Mouse (Mus musculus) midbrain, embryonic 12.5 days (tissue): ENCODE results near the gene Top1. TPM values are rescaled to one million over a fixed set of nuclear protein-coding genes. Genes with fewer than 3 reads are reported as not detected.

Experiments
- ATAC-seq: fragments of 200-750 bp; cut with Nextera tagmentation; 2 replicates; pipeline ENCODE4 v1.8.0; 2017; ENCODE audit warnings: low read depth, moderate TSS enrichment, moderate library complexity; ENCODE audit not compliant: low FRiP score
- H3K27ac ChIP-seq: fragments of 300-500 bp; sonication (generic); replicated peaks from 2 replicates; pipeline ENCODE4 v1.5.1; 2016; ENCODE audit warnings: mild to moderate bottlenecking
- H3K27me3 ChIP-seq: fragments of 300-500 bp; sonication (generic); 2 replicates; pipeline ENCODE4 v1.6.1; 2016; ENCODE audit warnings: mild to moderate bottlenecking
- H3K36me3 ChIP-seq: fragments of 300-500 bp; sonication (generic); 2 replicates; pipeline ENCODE4 v1.6.1; 2016
- H3K4me1 ChIP-seq: fragments of 300-500 bp; sonication (generic); 2 replicates; pipeline ENCODE4 v1.6.1; 2016
- H3K4me2 ChIP-seq: fragments of 300-500 bp; sonication (generic); replicated peaks from 2 replicates; pipeline ENCODE4 v1.6.1; 2016; ENCODE audit warnings: mild to moderate bottlenecking, moderate library complexity
- H3K4me3 ChIP-seq: fragments of 300-500 bp; sonication (generic); 2 replicates; pipeline ENCODE4 v1.5.1; 2016; ENCODE audit warnings: mild to moderate bottlenecking
- H3K9ac ChIP-seq: fragments of 300-500 bp; sonication (generic); replicated peaks from 2 replicates; pipeline ENCODE4 v1.6.1; 2016; ENCODE audit warnings: mild to moderate bottlenecking, moderate library complexity
- H3K9me3 ChIP-seq: fragments of 300-500 bp; sonication (generic); 2 replicates; pipeline ENCODE4 v1.6.1; 2016; ENCODE audit warnings: mild to moderate bottlenecking
- WGBS: fragments of 180-500 bp; shearing (Covaris S2); methylation state at CpG from one replicate; pipeline ENCODE4 v1.1.7; 2016; 5-methylcytosine and 5-hydroxymethylcytosine counted together
- polyA plus RNA-seq: library from polyadenylated mRNA; unstranded; fragments of >200 nt; fragmentation: Nextera tagmentation; extraction: Ambion mirVana; gene quantifications from 2 replicates; pipeline ENCODE4 v1.2.1, GENCODE M21; 2016

Gene Top1
- polyA plus RNA-seq, 1 experiment from 2014 or later, result 122 TPM

DNA sequence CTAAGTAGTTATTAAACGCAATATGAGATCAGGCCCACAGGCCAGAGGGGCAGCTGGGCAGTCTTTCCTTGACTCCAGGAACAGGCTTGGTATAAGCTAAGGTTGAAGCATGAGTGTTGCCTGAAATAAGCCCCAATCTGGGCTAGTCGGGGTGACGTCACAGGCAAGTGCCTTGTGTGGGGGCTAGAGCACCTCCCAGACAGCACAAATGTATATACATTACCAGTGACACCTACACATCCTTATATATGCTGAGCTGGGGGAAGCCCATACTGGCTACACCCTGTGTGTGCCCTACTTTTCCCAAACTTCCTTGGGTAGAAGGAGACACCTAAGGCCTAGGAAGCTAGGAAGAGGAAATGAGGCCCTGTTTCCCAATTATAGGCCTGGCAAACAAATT, 83.3 kb downstream of the Top1 start:
- peaks cover 17% of the 10 kb centered on the region for H3K36me3 ChIP-seq
- H3K4me1 ChIP-seq, result peaks cover 28% of the 10 kb centered on the region
- no peak overlapping the region for H3K4me2 ChIP-seq
- 0 out of 2 replicates have a peak, but pooled peaks cover 3% of the 10 kb centered on the region for H3K27me3 ChIP-seq
- no peak for ATAC-seq
- H3K9ac ChIP-seq, result no peak overlapping the region
- WGBS, result 88% methylated on average over 3 of the region's 3 CpGs
- H3K27ac ChIP-seq, result no peak overlapping the region
- no peak overlapping the region for H3K4me3 ChIP-seq
- H3K9me3 ChIP-seq, result no peaks in the 10 kb centered on the region

DNA sequence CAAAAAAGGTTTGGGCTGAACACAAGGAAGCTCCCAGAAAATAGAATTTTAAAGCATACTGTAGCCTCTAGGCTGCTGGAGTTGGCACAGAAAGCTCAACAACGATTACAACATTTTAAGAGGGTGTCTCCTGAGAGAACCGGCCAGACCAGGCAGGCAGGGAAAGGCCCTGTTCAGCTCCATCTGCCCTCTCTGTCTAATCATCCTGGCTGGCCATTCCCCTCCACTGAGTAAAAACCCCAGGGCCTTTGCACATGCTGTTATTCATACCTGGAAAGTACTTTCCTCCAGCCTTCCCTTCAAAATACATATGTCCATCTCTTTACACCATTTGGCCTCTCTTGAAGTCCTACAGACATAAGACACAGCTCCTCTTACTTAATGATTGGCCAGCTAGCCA, 83.7 kb downstream of the Top1 start:
- whole genome bisulfite sequencing, result 77% methylated on average over 2 of the region's 2 CpGs
- ATAC-seq, result no peak
- H3K4me3 ChIP-seq, result no peak overlapping the region

DNA sequence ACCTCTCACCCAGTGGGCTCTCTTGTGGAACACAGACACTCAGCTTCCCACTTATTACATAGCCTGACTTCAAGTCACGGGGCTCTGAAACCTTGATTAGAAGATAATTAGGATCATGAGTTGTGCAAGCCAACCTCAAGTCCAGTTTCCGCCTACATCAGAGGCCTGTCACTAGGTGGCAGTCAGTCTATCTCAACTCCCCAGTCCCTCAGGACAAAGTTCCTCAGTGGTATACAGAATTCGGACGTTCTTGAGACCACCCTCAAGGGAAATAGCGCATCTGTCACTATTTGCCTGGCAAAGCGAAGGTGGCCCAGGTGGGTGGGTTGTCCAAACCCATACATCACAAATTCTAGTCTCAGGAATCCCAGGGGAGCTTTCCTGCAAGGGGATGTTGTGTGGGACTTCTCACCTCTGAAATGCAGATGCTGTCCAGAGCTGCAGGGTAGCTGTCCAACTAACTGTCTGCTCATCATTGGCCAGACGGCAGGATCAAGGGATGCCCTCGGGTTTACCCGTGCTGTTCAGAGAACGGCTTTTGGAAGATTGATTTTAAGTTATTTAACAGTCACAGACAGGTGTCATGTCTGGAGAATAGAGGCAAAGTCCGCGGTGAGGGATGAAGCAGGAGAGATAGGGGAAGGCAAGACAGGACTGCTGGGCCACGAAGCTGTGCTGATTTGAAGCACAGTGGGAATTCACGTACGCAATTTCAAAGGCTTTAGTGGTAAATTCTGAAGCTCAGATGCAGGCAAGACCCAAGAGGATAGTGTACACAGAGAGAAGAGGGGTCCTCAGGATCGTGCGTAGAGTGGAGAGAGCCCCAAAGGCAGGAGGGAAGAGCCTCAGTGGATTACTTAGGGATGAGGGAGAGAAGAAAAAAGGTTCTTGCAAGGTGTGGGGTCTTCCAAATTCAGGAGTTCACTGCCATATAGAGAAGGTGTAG, 84.4 kb downstream of the Top1 start:
- H3K4me2 ChIP-seq, result peak overlapping the region; percentile 92
- H3K27ac ChIP-seq, result peak overlapping the region; percentile 98; the same call in 1 of the 2 replicates
- ATAC-seq, result no peak
- H3K4me1 ChIP-seq, result peaks cover 38% of the 10 kb centered on the region
- H3K9ac ChIP-seq, result peak overlapping the region; percentile 98; the same call in 1 of the 2 replicates
- H3K36me3 ChIP-seq, result peaks cover 17% of the 10 kb centered on the region
- H3K9me3 ChIP-seq, result no peaks in the 10 kb centered on the region
- WGBS, result 34% methylated on average over 17 of the region's 17 CpGs
- 0 out of 2 replicates have a peak, but pooled peaks cover 3% of the 10 kb centered on the region for H3K27me3 ChIP-seq
- peak overlapping the region; percentile 92 for H3K4me3 ChIP-seq

More for the DNA sequence above, 83.7 kb downstream of the Top1 start:
- Histone ChIP-seq H3K4me1 (peaks cover 32% of the 10 kb centered on the region), H3K9ac (no peak overlapping the region), H3K27me3 (0 out of 2 replicates have a peak, but pooled peaks cover 3% of the 10 kb centered on the region), H3K9me3 (no peaks in the 10 kb centered on the region), H3K27ac (no peak overlapping the region), H3K36me3 (peaks cover 16% of the 10 kb centered on the region), H3K4me2 (no peak overlapping the region)

- H3K4me3 ChIP-seq, result peak overlapping the region; percentile 92
- H3K9ac ChIP-seq, result peak overlapping the region; percentile 98
- H3K9me3 ChIP-seq, result no peaks in the 10 kb centered on the region
- peaks cover 17% of the 10 kb centered on the region for H3K36me3 ChIP-seq
- H3K4me2 ChIP-seq, result peak overlapping the region; percentile 92
- H3K27ac ChIP-seq, result peak overlapping the region; percentile 98
- 6% methylated on average over 19 of the region's 19 CpGs for WGBS
- ATAC-seq, result no peak
- H3K4me1 ChIP-seq, result peaks cover 43% of the 10 kb centered on the region
- H3K27me3 ChIP-seq, result 0 out of 2 replicates have a peak, but pooled peaks cover 3% of the 10 kb centered on the region
Observed at GRCm38 (mm10) chr2:160730797-160731116, 85.1 kb downstream of the Top1 start.

DNA sequence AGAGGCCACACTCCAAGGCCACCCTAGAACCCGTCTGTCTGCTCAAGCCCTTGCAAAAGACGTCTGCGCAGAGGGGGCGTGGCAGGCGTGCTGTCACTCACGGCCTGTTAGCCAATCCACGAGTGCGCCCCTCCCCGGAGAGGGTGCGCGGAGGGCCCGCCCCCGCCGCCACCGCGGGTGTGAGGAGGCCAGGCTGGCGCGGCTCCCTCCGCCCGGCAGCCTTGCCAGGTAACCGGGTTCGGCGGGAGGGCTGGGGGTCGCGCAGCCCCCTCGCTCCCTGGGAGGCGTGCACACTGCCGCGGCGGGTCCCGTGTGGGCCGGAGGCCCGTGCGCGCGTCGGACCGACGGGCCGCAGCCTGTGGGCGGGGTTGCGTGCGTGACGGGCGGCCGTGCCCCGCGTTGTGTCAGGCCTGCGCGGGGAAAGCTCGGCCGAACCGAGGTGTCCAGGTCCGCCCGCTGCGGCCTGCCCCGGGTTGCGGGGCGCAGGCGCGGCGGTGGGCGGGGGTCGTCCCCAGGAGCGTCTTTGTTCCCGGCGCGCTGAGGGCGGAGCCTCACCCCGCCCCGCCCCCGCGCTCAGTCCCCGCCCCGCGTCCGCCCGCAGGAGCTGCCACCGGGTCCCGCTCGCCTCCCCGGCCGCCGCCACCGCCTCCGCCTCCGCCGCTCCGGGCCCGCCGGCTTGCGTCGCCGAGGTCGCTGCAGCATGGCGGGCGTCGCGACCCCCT, 85.6 kb downstream of the Top1 start, which contains the start of gene Plcg1:
Plcg1 (plus strand) TSS at position 184 of the 722 bp plus-strand sequence.
- WGBS, result under 1% methylated on average over 70 of the region's 99 CpGs
- ATAC-seq, result peak; percentile 94
- peak within 1 kb of the TSS; percentile 92 for H3K4me2 ChIP-seq
- H3K4me3 ChIP-seq, result peak within 1 kb of the TSS; percentile 92
- H3K9me3 ChIP-seq, result no peaks in the 10 kb centered on the region
- H3K27me3 ChIP-seq, result 0 out of 2 replicates have a peak, but pooled peaks cover 3% of the 10 kb centered on the region
- H3K9ac ChIP-seq, result peak within 1 kb of the TSS; percentile 98
- peak within 1 kb of the TSS; percentile 98 for H3K27ac ChIP-seq
- peaks cover 48% of the 10 kb centered on the region for H3K4me1 ChIP-seq
- peaks cover 21% of the 10 kb centered on the region for H3K36me3 ChIP-seq

DNA sequence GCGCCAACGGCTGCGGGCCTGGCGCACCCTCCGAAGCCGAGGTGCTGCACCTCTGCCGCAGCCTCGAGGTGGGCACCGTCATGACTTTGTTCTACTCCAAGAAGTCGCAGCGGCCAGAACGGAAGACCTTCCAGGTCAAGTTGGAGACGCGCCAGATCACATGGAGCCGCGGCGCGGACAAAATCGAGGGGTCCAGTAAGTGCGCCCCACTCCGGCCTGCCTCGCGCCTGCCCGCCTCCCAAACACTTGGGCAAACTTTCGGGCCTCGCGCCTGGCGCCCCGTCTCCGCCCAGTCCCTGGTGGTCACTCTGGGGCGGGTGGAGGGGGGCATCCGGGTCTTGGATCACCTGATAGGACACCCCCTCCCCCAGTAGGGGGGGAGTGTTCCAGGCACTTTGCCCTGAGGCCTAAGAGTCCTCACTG, 86.2 kb downstream of the Top1 start:
- H3K4me1 ChIP-seq, result peaks cover 48% of the 10 kb centered on the region
- H3K27me3 ChIP-seq, result 0 out of 2 replicates have a peak, but pooled peaks cover 3% of the 10 kb centered on the region
- ATAC-seq, result peak; percentile 17
- peaks cover 26% of the 10 kb centered on the region for H3K36me3 ChIP-seq
- peak overlapping the region; percentile 98 for H3K9ac ChIP-seq
- WGBS, result under 1% methylated on average over 31 of the region's 32 CpGs
- peak overlapping the region; percentile 92 for H3K4me3 ChIP-seq
- peak overlapping the region; percentile 98 for H3K27ac ChIP-seq
- H3K9me3 ChIP-seq, result no peaks in the 10 kb centered on the region
- H3K4me2 ChIP-seq, result peak overlapping the region; percentile 92

- 47% methylated on average over 9 of the region's 9 CpGs for WGBS
- Histone ChIP-seq H3K4me1 (peaks cover 52% of the 10 kb centered on the region), H3K27ac (no peak overlapping the region; the same call in 1 of the 2 replicates), H3K4me2 (peak overlapping the region; percentile 92), H3K9me3 (no peaks in the 10 kb centered on the region), H3K36me3 (peaks cover 33% of the 10 kb centered on the region), H3K27me3 (0 out of 2 replicates have a peak, but pooled peaks cover 3% of the 10 kb centered on the region), H3K9ac (peak overlapping the region; percentile 98), H3K4me3 (peak overlapping the region; percentile 92)
- no peak for ATAC-seq
Observed at GRCm38 (mm10) chr2:160732420-160732995, 86.8 kb downstream of the Top1 start.

GRCm38 (mm10) chr2:160733131-160733531, 87.4 kb downstream of the Top1 start:
- Histone ChIP-seq H3K9ac (peak overlapping the region; percentile 98), H3K36me3 (peaks cover 38% of the 10 kb centered on the region), H3K4me2 (peak overlapping the region; percentile 92), H3K9me3 (no peaks in the 10 kb centered on the region), H3K27me3 (0 out of 2 replicates have a peak, but pooled peaks cover 3% of the 10 kb centered on the region), H3K27ac (no peak overlapping the region), H3K4me3 (peak overlapping the region; percentile 92), H3K4me1 (peaks cover 57% of the 10 kb centered on the region)
- 77% methylated on average over 7 of the region's 7 CpGs for WGBS
- no peak for ATAC-seq

GRCm38 (mm10) chr2:160734331-160734730, 88.6 kb downstream of the Top1 start:
- Histone ChIP-seq H3K9ac (no peak overlapping the region), H3K4me1 (peaks cover 68% of the 10 kb centered on the region), H3K9me3 (no peaks in the 10 kb centered on the region), H3K4me3 (no peak overlapping the region), H3K27me3 (0 out of 2 replicates have a peak, but pooled peaks cover 3% of the 10 kb centered on the region), H3K27ac (no peak overlapping the region), H3K36me3 (peaks cover 46% of the 10 kb centered on the region), H3K4me2 (peak overlapping the region; percentile 92)
- 96% methylated on average over 3 of the region's 3 CpGs for WGBS
- no peak for ATAC-seq

- Histone ChIP-seq H3K4me2 (no peak overlapping the region), H3K4me1 (peaks cover 74% of the 10 kb centered on the region), H3K27ac (no peak overlapping the region), H3K9ac (no peak overlapping the region), H3K27me3 (no peaks in the 10 kb centered on the region), H3K36me3 (peaks cover 46% of the 10 kb centered on the region), H3K9me3 (no peaks in the 10 kb centered on the region), H3K4me3 (no peak overlapping the region)
- WGBS, result 91% methylated on average over 5 of the region's 5 CpGs
- ATAC-seq, result no peak
Observed at GRCm38 (mm10) chr2:160735706-160736310, 90.1 kb downstream of the Top1 start.

DNA sequence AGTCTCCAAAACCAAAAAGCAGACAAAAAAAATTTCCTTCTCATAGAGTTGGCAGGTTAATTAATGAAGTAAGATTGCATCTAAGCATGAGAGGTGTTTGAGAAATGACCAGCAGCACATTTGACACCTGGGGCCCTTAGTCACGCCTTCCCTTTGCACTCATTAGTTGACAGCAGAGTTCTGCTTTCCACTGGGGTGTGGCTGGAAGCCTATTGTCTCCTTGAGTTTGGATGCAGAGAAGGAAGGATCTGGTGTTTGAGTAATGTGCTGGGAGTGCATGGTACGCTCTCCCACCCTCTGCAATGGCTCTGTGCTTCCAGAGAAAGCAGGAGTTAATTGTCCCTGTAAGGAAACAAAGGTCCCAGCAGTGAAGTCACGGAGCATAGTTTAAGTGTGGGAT, 90.8 kb downstream of the Top1 start:
- no peak for ATAC-seq
- Histone ChIP-seq H3K27ac (no peak overlapping the region), H3K4me2 (no peak overlapping the region), H3K9me3 (no peaks in the 10 kb centered on the region), H3K4me1 (peaks cover 78% of the 10 kb centered on the region), H3K4me3 (no peak overlapping the region), H3K27me3 (no peaks in the 10 kb centered on the region), H3K9ac (no peak overlapping the region), H3K36me3 (peaks cover 46% of the 10 kb centered on the region)
- WGBS, result 93% methylated on average over 3 of the region's 3 CpGs
